Mouse (Mus musculus) lung, postnatal 0 days (tissue): Measurements from ENCODE around the gene Rab23.
"Not testable (repeated sequence)": the region's sequence is repeated elsewhere in the genome, so short reads cannot be mapped to it uniquely, and the experiment has no call there.

Source experiments
- CTCF ChIP-seq: IDR thresholded peaks from 2 replicates; pipeline ENCODE4 v1.5.1; 2016; ENCODE audit warnings: antibody characterized with exemption, mild to moderate bottlenecking
- EP300 ChIP-seq: IDR thresholded peaks from 2 replicates; pipeline ENCODE4 v1.6.1; 2016; ENCODE audit warnings: antibody characterized with exemption, mild to moderate bottlenecking, control low read depth

DNA sequence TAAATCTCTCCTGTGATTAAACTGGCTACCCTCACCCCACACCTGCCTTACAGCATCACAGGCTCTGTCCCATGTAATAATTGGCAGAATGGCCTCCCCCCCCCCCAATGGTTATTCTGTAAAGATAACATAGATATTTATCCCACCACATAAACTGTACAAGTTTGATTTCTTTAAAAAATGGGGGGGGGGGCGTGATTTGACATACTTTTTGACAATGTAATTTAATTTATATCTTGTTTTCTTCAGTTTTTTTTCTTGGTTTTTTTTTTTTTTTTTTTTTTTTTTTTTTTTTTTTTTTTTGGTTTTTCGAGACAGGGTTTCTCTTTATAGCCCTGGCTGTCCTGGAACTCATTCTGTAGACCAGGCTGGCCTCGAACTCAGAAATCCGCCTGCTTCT, 30.0 kb downstream of the Rab23 start:
- not testable (repeated sequence) for TF ChIP-seq CTCF, EP300
